Mouse (Mus musculus): ENCODE results near the gene L3mbtl3.

GRCm38 (mm10) chr10:26388656-26389055, 12.9 kb upstream of the L3mbtl3 start:
- TF ChIP-seq POLR2A (IDR thresholded peaks at IDR 0.05; ENCODE audit: insufficient read depth, low read depth, low read length), result no peak
- TF ChIP-seq CTCF (IDR thresholded peaks at IDR 0.05; ENCODE audit: insufficient read depth, low read depth, low read length), result no peak
